Mouse (Mus musculus) hindbrain, embryonic 11.5 days (tissue): ENCODE measurements at regions not wholly inside any gene's neighbourhood (a gene's known extent, or its start where the extent isn't known, plus 50 kb on each side); places are given as distances from the start of the nearest gene placed in this dataset.

Source experiments
- ATAC-seq: fragments of 200-750 bp; cut with Nextera tagmentation; 2 replicates; pipeline ENCODE4 v1.8.0; 2017; ENCODE audit warnings: mild to moderate bottlenecking, moderate TSS enrichment, moderate library complexity; ENCODE audit not compliant: low FRiP score
- DNase-seq: peaks from one replicate; pipeline ENCODE4 v3.0.0-alpha.2; 2015; ENCODE audit warnings: low spot score
- H3K27ac ChIP-seq: fragments of 300-500 bp; sonication (generic); 2 replicates; pipeline ENCODE4 v1.5.1; 2014; ENCODE audit warnings: mild to moderate bottlenecking, low read depth, low read length
- H3K27me3 ChIP-seq: fragments of 300-500 bp; sonication (generic); 2 replicates; pipeline ENCODE4 v1.6.1; 2014; ENCODE audit warnings: mild to moderate bottlenecking, low read length, moderate library complexity, mixed read lengths; ENCODE audit not compliant: control insufficient read depth, insufficient read depth
- H3K36me3 ChIP-seq: fragments of 300-500 bp; sonication (generic); 2 replicates; pipeline ENCODE4 v1.6.1; 2014; ENCODE audit warnings: mild to moderate bottlenecking, low read length, moderate library complexity, mixed read lengths; ENCODE audit not compliant: control insufficient read depth, insufficient read depth
- H3K4me1 ChIP-seq: fragments of 300-500 bp; sonication (generic); replicated peaks from 2 replicates; pipeline ENCODE4 v1.6.1; 2014; ENCODE audit warnings: low read length, mixed read lengths; ENCODE audit not compliant: control insufficient read depth, insufficient read depth
- H3K4me2 ChIP-seq: fragments of 300-500 bp; sonication (generic); replicated peaks from 2 replicates; pipeline ENCODE4 v1.6.1; 2014; ENCODE audit warnings: mild to moderate bottlenecking, low read depth, low read length
- H3K4me3 ChIP-seq: fragments of 300-500 bp; sonication (generic); 2 replicates; pipeline ENCODE4 v1.5.1; 2014; ENCODE audit warnings: low read depth, low read length
- H3K9ac ChIP-seq: fragments of 300-500 bp; sonication (generic); 2 replicates; pipeline ENCODE4 v1.6.1; 2014; ENCODE audit warnings: low read depth, low read length
- H3K9me3 ChIP-seq: fragments of 300-500 bp; sonication (generic); 2 replicates; pipeline ENCODE4 v1.6.1; 2016; ENCODE audit warnings: low read length; ENCODE audit not compliant: control insufficient read depth
- WGBS: fragments of 180-500 bp; shearing (Covaris S2); extraction: QIAGEN DNeasy Blood & Tissue Kit; methylation state at CpG from one replicate; pipeline ENCODE4 v1.1.7; 2014; 5-methylcytosine and 5-hydroxymethylcytosine counted together

DNA sequence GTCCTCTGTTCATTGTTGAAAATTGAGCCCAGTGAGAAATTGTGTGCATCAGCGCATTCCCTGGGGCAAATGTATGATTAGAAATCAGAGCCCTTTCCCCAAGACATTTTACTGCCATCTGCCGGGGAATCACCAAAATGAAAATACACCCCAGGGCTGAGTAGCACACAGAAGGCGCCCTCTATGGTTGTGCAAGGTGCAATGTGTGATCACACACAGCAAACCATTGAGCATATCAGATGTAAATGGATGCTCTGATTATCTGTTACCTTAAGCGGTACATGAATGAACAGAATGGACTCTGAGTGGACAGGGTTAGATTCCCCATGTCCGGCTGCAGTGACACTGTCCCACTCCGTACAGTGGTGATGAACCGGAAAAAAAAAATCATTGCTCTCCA lies 172.4 kb downstream of the Bmp2 start:
- Histone ChIP-seq H3K4me2 (no peak overlapping the region), H3K4me3 (no peak overlapping the region), H3K9me3 (no peaks in the 10 kb centered on the region), H3K9ac (no peak overlapping the region), H3K36me3 (no peaks in the 10 kb centered on the region), H3K27me3 (no peaks in the 10 kb centered on the region), H3K27ac (no peak overlapping the region), H3K4me1 (no peaks in the 10 kb centered on the region)
- WGBS, result 84% methylated on average over 7 of the region's 7 CpGs
- ATAC-seq (peak; percentile 23; the same call in 1 of the 2 replicates), DNase-seq (no peak)

DNA sequence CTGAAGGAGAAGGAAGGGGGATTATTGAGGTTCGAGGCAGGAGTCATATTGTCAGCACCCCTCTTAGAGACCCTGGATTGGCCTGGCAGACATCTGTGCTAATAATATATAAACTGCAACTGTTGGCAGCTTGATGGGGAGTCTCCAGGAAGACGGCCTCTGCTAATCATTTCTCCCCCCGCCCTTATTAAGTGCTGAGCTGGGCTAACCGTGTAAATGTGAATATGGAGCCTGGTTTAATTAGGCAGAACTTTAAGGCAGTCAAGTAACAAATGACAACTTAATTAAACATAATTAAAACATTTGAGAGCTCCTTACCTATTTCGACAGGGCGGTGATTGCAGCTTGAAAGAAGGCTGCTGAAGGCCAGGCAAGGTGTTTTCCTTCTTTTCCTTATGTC lies 172.8 kb downstream of the Bmp2 start:
- DNase-seq, result no peak
- H3K4me2 ChIP-seq, result no peak overlapping the region
- WGBS, result 77% methylated on average over 6 of the region's 6 CpGs
- no peaks in the 10 kb centered on the region for H3K4me1 ChIP-seq
- no peaks in the 10 kb centered on the region for H3K9me3 ChIP-seq
- H3K27ac ChIP-seq, result no peak overlapping the region
- no peak overlapping the region for H3K9ac ChIP-seq
- H3K4me3 ChIP-seq, result no peak overlapping the region
- no peak for ATAC-seq
- no peaks in the 10 kb centered on the region for H3K36me3 ChIP-seq
- no peaks in the 10 kb centered on the region for H3K27me3 ChIP-seq

DNA sequence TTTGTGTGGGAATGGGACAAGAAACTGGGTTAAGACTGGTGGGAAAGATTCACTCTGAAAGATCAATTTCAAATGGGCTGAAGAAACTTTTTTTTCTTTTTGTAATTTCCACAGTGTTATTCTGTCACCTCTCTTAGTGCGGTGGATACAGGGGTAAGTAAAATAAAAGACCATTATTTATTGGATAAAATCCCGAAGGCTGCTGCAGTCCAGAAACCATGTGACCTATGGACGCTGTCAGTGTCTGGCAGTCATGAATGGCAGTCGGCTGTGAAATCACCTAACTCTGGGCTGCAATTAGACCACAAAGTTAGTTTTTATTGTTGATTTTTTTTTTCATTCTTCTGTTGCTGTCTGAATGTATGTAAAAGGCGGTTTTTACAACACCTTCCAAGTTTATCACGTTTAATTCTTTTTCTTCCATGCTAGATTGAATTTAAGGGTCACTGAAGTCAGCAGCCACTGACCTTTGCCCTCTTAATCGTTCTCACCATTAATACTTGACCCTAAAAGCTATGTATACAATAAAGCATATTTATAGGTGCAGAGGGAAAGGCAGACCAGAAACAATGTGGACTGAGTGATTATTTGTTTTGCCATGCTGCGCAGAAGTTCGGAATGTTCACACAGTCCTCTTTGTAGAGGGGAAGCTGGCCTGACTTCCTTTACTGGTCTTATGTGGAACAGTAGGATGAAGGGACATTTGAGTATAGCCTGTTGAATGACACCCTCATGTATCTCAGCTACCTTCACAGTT lies 182.7 kb downstream of the Bmp2 start:
- no peak for ATAC-seq
- Histone ChIP-seq H3K4me2 (no peak overlapping the region), H3K27ac (no peak overlapping the region), H3K4me1 (no peaks in the 10 kb centered on the region), H3K9me3 (no peaks in the 10 kb centered on the region), H3K4me3 (no peak overlapping the region), H3K36me3 (no peaks in the 10 kb centered on the region), H3K9ac (no peak overlapping the region), H3K27me3 (no peaks in the 10 kb centered on the region)
- DNase-seq, result no peak
- WGBS, result 49% methylated on average over 9 of the region's 9 CpGs

DNA sequence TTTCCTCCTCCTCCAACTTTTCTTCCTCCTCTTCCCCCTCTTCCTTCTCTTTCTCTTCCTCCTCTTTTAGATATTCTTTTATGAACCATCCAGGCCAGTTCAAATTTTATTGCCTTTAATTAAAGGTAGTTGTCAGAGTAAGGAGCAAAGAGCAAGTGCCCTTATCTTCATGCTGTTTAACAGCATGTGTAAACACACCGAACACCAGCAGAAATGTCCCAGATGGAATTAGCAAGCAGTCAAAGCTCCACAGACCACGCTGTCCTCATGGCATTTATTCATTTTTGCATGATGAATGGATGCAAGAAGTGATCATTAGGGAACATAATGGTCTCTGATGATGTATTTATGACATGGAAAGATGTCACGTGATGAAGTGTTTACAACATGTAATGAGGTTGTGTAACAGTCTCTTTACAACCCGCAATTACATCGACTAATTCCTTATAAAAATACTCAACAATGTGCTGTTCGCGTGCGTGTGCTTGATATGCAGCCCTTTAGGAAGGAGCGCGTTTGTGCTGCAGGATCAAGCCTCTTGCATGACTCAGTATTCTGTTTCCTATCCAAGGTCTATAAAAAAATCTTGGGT lies 187.0 kb downstream of the Bmp2 start:
- ATAC-seq, result no peak

DNA sequence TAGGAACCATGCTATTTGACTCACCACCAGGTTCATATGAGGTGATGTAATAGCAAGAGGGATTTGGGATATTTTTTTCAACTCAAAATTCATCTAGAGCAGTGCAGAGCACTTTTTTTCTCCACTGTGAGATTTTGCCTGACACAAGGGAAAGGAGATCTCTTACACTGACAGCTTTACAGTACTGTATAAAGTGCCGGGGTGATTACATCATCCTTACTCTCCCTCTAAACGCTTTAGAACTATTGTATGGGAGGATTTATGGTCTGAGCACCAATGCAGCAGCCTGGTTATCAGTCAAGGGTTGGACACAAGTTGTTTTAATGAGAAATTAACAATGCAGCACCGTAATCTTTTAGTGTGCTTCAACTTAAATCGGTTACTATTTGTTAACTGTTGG lies 196.5 kb downstream of the Bmp2 start:
- Histone ChIP-seq H3K4me2 (no peak overlapping the region), H3K36me3 (no peaks in the 10 kb centered on the region), H3K4me1 (no peaks in the 10 kb centered on the region), H3K27me3 (no peaks in the 10 kb centered on the region), H3K27ac (no peak overlapping the region), H3K9me3 (no peaks in the 10 kb centered on the region), H3K9ac (no peak overlapping the region), H3K4me3 (no peak overlapping the region)
- ATAC-seq, result no peak
- WGBS, result 87% methylated on average over 4 of the region's 4 CpGs
- no peak for DNase-seq

More for the DNA sequence above, 187.0 kb downstream of the Bmp2 start:
- no peak overlapping the region for H3K9ac ChIP-seq
- H3K4me3 ChIP-seq, result no peak overlapping the region
- WGBS, result 90% methylated on average over 10 of the region's 10 CpGs
- no peak for DNase-seq
- no peaks in the 10 kb centered on the region for H3K36me3 ChIP-seq
- no peaks in the 10 kb centered on the region for H3K4me1 ChIP-seq
- H3K9me3 ChIP-seq, result no peaks in the 10 kb centered on the region
- H3K27me3 ChIP-seq, result no peaks in the 10 kb centered on the region
- no peak overlapping the region for H3K27ac ChIP-seq
- H3K4me2 ChIP-seq, result no peak overlapping the region

DNA sequence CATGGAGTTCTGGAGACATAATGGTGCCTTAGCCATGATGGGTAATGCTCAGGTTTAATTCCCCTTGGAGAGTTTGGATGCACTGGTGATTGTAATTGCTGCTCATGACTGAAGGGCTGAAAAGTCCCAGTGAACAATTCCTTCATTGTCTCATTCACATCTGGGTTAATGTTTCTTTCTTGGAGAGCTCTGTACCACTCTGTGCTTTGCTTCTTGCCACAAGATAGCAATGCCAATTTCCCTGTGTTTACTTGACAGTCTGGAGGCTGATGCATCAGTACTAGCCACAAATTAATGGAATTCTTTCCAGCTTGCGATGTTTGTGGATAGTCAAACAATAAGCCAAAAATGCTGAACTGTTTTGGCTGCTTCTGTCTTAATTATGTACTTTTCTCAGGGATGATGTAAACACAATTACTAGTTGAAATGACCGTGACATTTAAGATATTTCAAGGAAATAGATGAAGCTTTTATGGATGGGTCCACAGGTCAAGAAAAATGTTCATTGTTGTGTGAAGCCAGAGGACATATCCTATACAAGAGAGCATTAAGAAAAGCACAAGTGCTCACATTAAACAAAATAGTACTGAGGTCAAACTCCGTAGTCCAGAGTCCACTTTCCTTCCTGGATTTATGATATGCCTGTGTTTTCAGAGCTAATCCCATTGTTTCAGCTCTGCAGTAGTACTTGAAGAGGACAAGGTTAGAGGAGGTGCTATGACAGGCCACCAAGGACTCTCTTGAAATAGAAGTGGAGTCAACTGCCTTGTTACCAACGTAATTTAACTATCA lies 198.1 kb downstream of the Bmp2 start:
- Histone ChIP-seq H3K9ac (no peak overlapping the region), H3K4me2 (no peak overlapping the region), H3K27me3 (no peaks in the 10 kb centered on the region), H3K4me3 (no peak overlapping the region), H3K36me3 (no peaks in the 10 kb centered on the region), H3K9me3 (no peaks in the 10 kb centered on the region), H3K27ac (no peak overlapping the region), H3K4me1 (no peaks in the 10 kb centered on the region)
- ATAC-seq (no peak), DNase-seq (no peak)
- 85% methylated on average over 4 of the region's 4 CpGs for WGBS

DNA sequence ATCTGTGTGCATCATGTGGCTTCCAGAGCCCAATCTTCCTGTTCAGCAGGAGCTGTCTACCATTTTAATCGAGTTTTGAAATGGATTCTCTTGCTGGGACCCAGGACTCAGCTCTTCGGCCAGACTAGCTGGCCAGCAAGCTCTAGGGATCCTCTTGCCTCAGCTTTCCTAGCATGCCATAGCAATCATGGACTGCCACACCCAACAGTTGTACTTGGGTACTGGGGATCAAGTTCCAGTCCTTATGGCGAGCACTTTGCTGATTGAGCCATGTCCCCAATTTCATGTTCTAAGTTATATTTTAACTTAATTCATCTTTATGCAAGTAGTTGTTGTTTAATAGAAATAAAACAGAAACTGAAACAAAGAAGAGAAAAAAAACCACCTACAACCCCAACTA lies 202.1 kb downstream of the Bmp2 start:
- Histone ChIP-seq H3K4me2 (no peak overlapping the region), H3K36me3 (no peaks in the 10 kb centered on the region), H3K27me3 (no peaks in the 10 kb centered on the region), H3K4me1 (no peaks in the 10 kb centered on the region), H3K4me3 (no peak overlapping the region), H3K27ac (no peak overlapping the region), H3K9ac (no peak overlapping the region), H3K9me3 (no peaks in the 10 kb centered on the region)
- DNase-seq (no peak), ATAC-seq (no peak)
- WGBS, result 81% methylated on average over 3 of the region's 3 CpGs

DNA sequence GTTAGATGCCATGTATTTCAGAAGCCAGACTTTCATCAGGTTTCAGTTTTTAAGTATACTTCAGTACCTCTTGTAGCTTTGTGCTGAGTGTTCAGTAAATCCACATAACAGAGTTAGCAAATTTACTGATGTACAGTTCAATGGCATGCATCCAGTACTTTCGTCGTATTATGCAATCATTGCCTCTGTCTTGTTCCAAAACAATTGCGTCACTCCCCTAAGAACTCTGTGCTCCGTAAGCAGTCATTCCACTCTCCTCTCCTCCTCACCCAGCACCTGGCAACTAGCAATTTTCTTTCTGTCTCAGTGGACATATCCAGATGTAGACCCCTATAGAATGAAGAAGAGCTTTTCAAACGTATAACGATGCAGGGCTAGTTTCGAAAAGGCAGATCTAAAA lies 209.5 kb downstream of the Bmp2 start:
- no peaks in the 10 kb centered on the region for H3K27me3 ChIP-seq

More for the DNA sequence above, 209.5 kb downstream of the Bmp2 start:
- no peak for DNase-seq
- 87% methylated on average over 7 of the region's 7 CpGs for WGBS
- no peak overlapping the region for H3K4me2 ChIP-seq
- no peak for ATAC-seq
- H3K4me1 ChIP-seq, result no peaks in the 10 kb centered on the region
- H3K9me3 ChIP-seq, result no peaks in the 10 kb centered on the region
- no peaks in the 10 kb centered on the region for H3K36me3 ChIP-seq
- H3K27ac ChIP-seq, result no peak overlapping the region
- no peak overlapping the region for H3K4me3 ChIP-seq
- H3K9ac ChIP-seq, result no peak overlapping the region
